Mouse (Mus musculus): ENCODE measurements around the gene Gm10563. TPM values are rescaled to one million over a fixed set of nuclear protein-coding genes. Genes with fewer than 3 reads are reported as not detected.

Gene Gm10563
- total RNA-seq, 1 experiment, result not detected

- H3K36me3 ChIP-seq (ENCODE audit: control insufficient read depth, insufficient read depth, low read length, poor library complexity, severe bottlenecking), result peaks cover 9% of the 10 kb centered on the region; the same call in 1 of the 2 replicates
- no peak for DNase-seq (ENCODE audit: low read depth, low spot score)
- in situ Hi-C loops (cut with MboI; ENCODE audit: low sequenced_read_pairs in 2 of 2, unreplicated experiment in 2 of 2), result no loop called here
- H3K9ac ChIP-seq (ENCODE audit: insufficient read depth, low read depth, low read length, poor library complexity, severe bottlenecking), result no peak overlapping the region; the same call in 1 of the 2 replicates
- no peaks in the 10 kb centered on the region for H3K9me3 ChIP-seq (ENCODE audit: control insufficient read depth, insufficient read depth, low read depth, low read length)
- no peak overlapping the region for H3K27ac ChIP-seq (ENCODE audit: insufficient read depth, low read depth, low read length, poor library complexity, severe bottlenecking)
- H3K4me1 ChIP-seq (ENCODE audit: control insufficient read depth in 2 of 2, insufficient read depth in 2 of 2, low read length in 2 of 2, poor library complexity in 1 of 2), result peaks cover 0 to 4% of the 10 kb centered on the region in 2 experiments; a peak in 1 of 4 replicates
- H3K4me3 ChIP-seq (ENCODE audit: insufficient read depth in 1 of 2, low read depth in 1 of 2, low read length in 2 of 2, poor library complexity in 1 of 2, severe bottlenecking in 1 of 2), result peak overlapping the region; percentile 65 to 87; a peak in 2 of 4 replicates
- TF ChIP-seq ZNF384 (IDR thresholded peaks at IDR 0.05; ENCODE audit: low read depth, low read length) (no peak), MAFK (IDR thresholded peaks at IDR 0.05; ENCODE audit: insufficient read depth, low read depth, low read length) (no peak), CHD2 (IDR thresholded peaks at IDR 0.05; ENCODE audit: low read depth, low read length) (no peak), HCFC1 (IDR thresholded peaks at IDR 0.05; ENCODE audit: borderline replicate concordance, insufficient read depth, low read length) (no peak), ZC3H11A (IDR thresholded peaks at IDR 0.05; ENCODE audit: borderline replicate concordance, low read depth, low read length) (no peak)
Observed at GRCm38 (mm10) chr4:155602753-155603152, 42.5 kb downstream of the Gm10563 start.

GRCm38 (mm10) chr4:155601997-155602456, 43.2 kb downstream of the Gm10563 start:
- Histone ChIP-seq H3K36me3 (ENCODE audit: control insufficient read depth, insufficient read depth, low read length, poor library complexity, severe bottlenecking) (peaks cover 9% of the 10 kb centered on the region; the same call in 1 of the 2 replicates), H3K9ac (ENCODE audit: insufficient read depth, low read depth, low read length, poor library complexity, severe bottlenecking) (peak overlapping the region; percentile 99), H3K9me3 (ENCODE audit: control insufficient read depth, insufficient read depth, low read depth, low read length) (no peaks in the 10 kb centered on the region), H3K4me3 (ENCODE audit: insufficient read depth in 1 of 2, low read depth in 1 of 2, low read length in 2 of 2, poor library complexity in 1 of 2, severe bottlenecking in 1 of 2) (peak overlapping the region; percentile 65 to 87), H3K4me1 (ENCODE audit: control insufficient read depth in 2 of 2, insufficient read depth in 2 of 2, low read length in 2 of 2, poor library complexity in 1 of 2) (peaks cover 0 to 4% of the 10 kb centered on the region in 2 experiments; a peak in 1 of 4 replicates), H3K27ac (ENCODE audit: insufficient read depth, low read depth, low read length, poor library complexity, severe bottlenecking) (peak overlapping the region; percentile 97)
- DNase-seq (ENCODE audit: low read depth, low spot score), result no peak
- in situ Hi-C loops (cut with MboI; ENCODE audit: low sequenced_read_pairs in 2 of 2, unreplicated experiment in 2 of 2), result no loop called here
- TF ChIP-seq HCFC1 (IDR thresholded peaks at IDR 0.05; ENCODE audit: borderline replicate concordance, insufficient read depth, low read length) (no peak), ZC3H11A (IDR thresholded peaks at IDR 0.05; ENCODE audit: borderline replicate concordance, low read depth, low read length) (no peak), ZNF384 (IDR thresholded peaks at IDR 0.05; ENCODE audit: low read depth, low read length) (no peak), MAFK (IDR thresholded peaks at IDR 0.05; ENCODE audit: insufficient read depth, low read depth, low read length) (no peak), CHD2 (IDR thresholded peaks at IDR 0.05; ENCODE audit: low read depth, low read length) (no peak)

- Histone ChIP-seq H3K4me3 (ENCODE audit: insufficient read depth in 1 of 2, low read depth in 1 of 2, low read length in 2 of 2, poor library complexity in 1 of 2, severe bottlenecking in 1 of 2) (peak within 1 kb of the TSS; percentile 65 to 87), H3K36me3 (ENCODE audit: control insufficient read depth, insufficient read depth, low read length, poor library complexity, severe bottlenecking) (peaks cover 9% of the 10 kb centered on the region; the same call in 1 of the 2 replicates), H3K9ac (ENCODE audit: insufficient read depth, low read depth, low read length, poor library complexity, severe bottlenecking) (peak within 1 kb of the TSS; percentile 99), H3K27ac (ENCODE audit: insufficient read depth, low read depth, low read length, poor library complexity, severe bottlenecking) (peak within 1 kb of the TSS; percentile 97), H3K9me3 (ENCODE audit: control insufficient read depth, insufficient read depth, low read depth, low read length) (no peaks in the 10 kb centered on the region), H3K4me1 (ENCODE audit: control insufficient read depth in 2 of 2, insufficient read depth in 2 of 2, low read length in 2 of 2, poor library complexity in 1 of 2) (peaks cover 0 to 4% of the 10 kb centered on the region in 2 experiments; a peak in 1 of 4 replicates)
- in situ Hi-C loops (cut with MboI; ENCODE audit: low sequenced_read_pairs in 2 of 2, unreplicated experiment in 2 of 2), result no loop called here
- TF ChIP-seq HCFC1 (IDR thresholded peaks at IDR 0.05; ENCODE audit: borderline replicate concordance, insufficient read depth, low read length), result no peak; the same call in 1 of the 2 replicates
- no peak for TF ChIP-seq ZC3H11A (IDR thresholded peaks at IDR 0.05; ENCODE audit: borderline replicate concordance, low read depth, low read length)
- TF ChIP-seq ZNF384 (IDR thresholded peaks at IDR 0.05; ENCODE audit: low read depth, low read length), result no peak
- TF ChIP-seq MAFK (IDR thresholded peaks at IDR 0.05; ENCODE audit: insufficient read depth, low read depth, low read length), result no peak
- TF ChIP-seq CHD2 (IDR thresholded peaks at IDR 0.05; ENCODE audit: low read depth, low read length), result no peak
- DNase-seq (ENCODE audit: low read depth, low spot score), result peak; percentile 91
Observed at GRCm38 (mm10) chr4:155601091-155601996, 43.9 kb downstream of the Gm10563 start, which contains the start of gene Slc35e2. Slc35e2 (plus strand) TSS chr4:155601416.

- in situ Hi-C loops (cut with MboI; ENCODE audit: low sequenced_read_pairs in 2 of 2, unreplicated experiment in 2 of 2), result no loop called here
- no peak overlapping the region; the same call in 1 of the 2 replicates for H3K9ac ChIP-seq (ENCODE audit: insufficient read depth, low read depth, low read length, poor library complexity, severe bottlenecking)
- peak overlapping the region; percentile 80; the same call in 1 of the 2 replicates for H3K27ac ChIP-seq (ENCODE audit: insufficient read depth, low read depth, low read length, poor library complexity, severe bottlenecking)
- DNase-seq (ENCODE audit: low read depth, low spot score), result no peak
- peak overlapping the region; percentile 56 to 65 for H3K4me3 ChIP-seq (ENCODE audit: insufficient read depth in 1 of 2, low read depth in 1 of 2, low read length in 2 of 2, poor library complexity in 1 of 2, severe bottlenecking in 1 of 2)
- TF ChIP-seq MAFK (IDR thresholded peaks at IDR 0.05; ENCODE audit: insufficient read depth, low read depth, low read length), result no peak
- peak; percentile 60; the same call in 1 of the 2 replicates for TF ChIP-seq ZNF384 (IDR thresholded peaks at IDR 0.05; ENCODE audit: low read depth, low read length)
- H3K4me1 ChIP-seq (ENCODE audit: control insufficient read depth in 2 of 2, insufficient read depth in 2 of 2, low read length in 2 of 2, poor library complexity in 1 of 2), result peaks cover 0 to 4% of the 10 kb centered on the region in 2 experiments; a peak in 1 of 4 replicates
- no peaks in the 10 kb centered on the region for H3K9me3 ChIP-seq (ENCODE audit: control insufficient read depth, insufficient read depth, low read depth, low read length)
- H3K36me3 ChIP-seq (ENCODE audit: control insufficient read depth, insufficient read depth, low read length, poor library complexity, severe bottlenecking), result peaks cover 7% of the 10 kb centered on the region; the same call in 1 of the 2 replicates
Observed at GRCm38 (mm10) chr4:155599901-155600825, 45.0 kb downstream of the Gm10563 start.
